Mouse (Mus musculus) intestine, postnatal 0 days (tissue): Measurements from ENCODE around the gene Lrrn2. TPM values are rescaled to one million over a fixed set of nuclear protein-coding genes. Genes with fewer than 3 reads are reported as not detected.

ENCODE experiments used
- ATAC-seq: fragments of 200-750 bp; cut with Nextera tagmentation; 2 replicates; pipeline ENCODE4 v1.8.0; 2017; ENCODE audit warnings: mild to moderate bottlenecking, moderate TSS enrichment, moderate library complexity
- H3K27ac ChIP-seq: fragments of 300-500 bp; sonication (generic); 2 replicates; pipeline ENCODE4 v1.5.1; 2014; ENCODE audit warnings: mild to moderate bottlenecking, low read depth, low read length, moderate library complexity
- H3K27me3 ChIP-seq: fragments of 300-500 bp; sonication (generic); replicated peaks from 2 replicates; pipeline ENCODE4 v1.6.1; 2014; ENCODE audit warnings: low read length, mixed read lengths; ENCODE audit not compliant: control insufficient read depth, insufficient read depth
- H3K36me3 ChIP-seq: fragments of 300-500 bp; sonication (generic); 2 replicates; pipeline ENCODE4 v1.6.1; 2014; ENCODE audit warnings: mild to moderate bottlenecking, moderate library complexity; ENCODE audit not compliant: control insufficient read depth, insufficient read depth
- H3K4me1 ChIP-seq: fragments of 300-500 bp; sonication (generic); replicated peaks from 2 replicates; pipeline ENCODE4 v1.6.1; 2014; ENCODE audit warnings: antibody characterized with exemption, low read length, mixed read lengths; ENCODE audit not compliant: control insufficient read depth, insufficient read depth
- H3K4me2 ChIP-seq: fragments of 300-500 bp; sonication (generic); replicated peaks from 2 replicates; pipeline ENCODE4 v1.6.1; 2014; ENCODE audit warnings: low read depth, mild to moderate bottlenecking, moderate library complexity
- H3K4me3 ChIP-seq: fragments of 300-500 bp; sonication (generic); 2 replicates; pipeline ENCODE4 v1.5.1; 2014; ENCODE audit warnings: low read depth, low read length
- H3K9ac ChIP-seq: fragments of 300-500 bp; sonication (generic); 2 replicates; pipeline ENCODE4 v1.6.1; 2014; ENCODE audit warnings: mild to moderate bottlenecking, low read depth, low read length
- H3K9me3 ChIP-seq: fragments of 300-500 bp; sonication (generic); 2 replicates; pipeline ENCODE4 v1.6.1; 2016; ENCODE audit warnings: mixed run types; ENCODE audit not compliant: control insufficient read depth
- CTCF ChIP-seq: sonication (generic); IDR thresholded peaks from 2 replicates; pipeline ENCODE4 v1.5.1; 2016; ENCODE audit warnings: low read depth, mild to moderate bottlenecking, control low read depth, antibody characterized with exemption, moderate library complexity
- WGBS: fragments of 180-500 bp; shearing (Covaris S2); extraction: QIAGEN DNeasy Blood & Tissue Kit; methylation state at CpG from one replicate; pipeline ENCODE4 v1.1.7; 2014; 5-methylcytosine and 5-hydroxymethylcytosine counted together
- polyA plus RNA-seq: library from polyadenylated mRNA; unstranded; fragments of >200 nt; fragmentation: Nextera tagmentation; extraction: Ambion mirVana; gene quantifications from 2 replicates; pipeline ENCODE4 v1.2.1, GENCODE M21; 2015

Lrrn2 gene
- polyA plus RNA-seq, 1 experiment from 2014 or later = 2.3 TPM

GRCm38 (mm10) chr1:132932421-132932820 lies 52.3 kb downstream of the Lrrn2 start:
- TF ChIP-seq CTCF = no peak
- H3K27ac ChIP-seq = no peak overlapping the region
- H3K36me3 ChIP-seq = no peaks in the 10 kb centered on the region
- no peak overlapping the region for H3K4me2 ChIP-seq
- ATAC-seq = no peak
- H3K27me3 ChIP-seq = no peaks in the 10 kb centered on the region
- H3K4me1 ChIP-seq = no peaks in the 10 kb centered on the region
- 47% methylated on average over 2 of the region's 2 CpGs for WGBS
- no peak overlapping the region for H3K9ac ChIP-seq
- no peak overlapping the region for H3K4me3 ChIP-seq
- no peaks in the 10 kb centered on the region for H3K9me3 ChIP-seq

- H3K4me1 ChIP-seq = no peaks in the 10 kb centered on the region
- no peaks in the 10 kb centered on the region for H3K9me3 ChIP-seq
- TF ChIP-seq CTCF = peak; percentile 56
- 37% methylated on average over 7 of the region's 7 CpGs for WGBS
- H3K27me3 ChIP-seq = no peaks in the 10 kb centered on the region
- H3K9ac ChIP-seq = no peak overlapping the region
- no peak for ATAC-seq
- H3K4me2 ChIP-seq = no peak overlapping the region
- no peak overlapping the region for H3K27ac ChIP-seq
- H3K4me3 ChIP-seq = no peak overlapping the region
- H3K36me3 ChIP-seq = no peaks in the 10 kb centered on the region
Observed at GRCm38 (mm10) chr1:132934856-132935255, 54.8 kb downstream of the Lrrn2 start.

- no peak overlapping the region for H3K27ac ChIP-seq
- no peaks in the 10 kb centered on the region for H3K4me1 ChIP-seq
- H3K4me2 ChIP-seq = no peak overlapping the region
- H3K4me3 ChIP-seq = no peak overlapping the region
- 86% methylated on average over 26 of the region's 26 CpGs for WGBS
- no peak for TF ChIP-seq CTCF
- ATAC-seq = no peak
- H3K9ac ChIP-seq = no peak overlapping the region
- no peaks in the 10 kb centered on the region for H3K36me3 ChIP-seq
- H3K9me3 ChIP-seq = no peaks in the 10 kb centered on the region
- no peaks in the 10 kb centered on the region for H3K27me3 ChIP-seq
Observed at GRCm38 (mm10) chr1:132937296-132938030, 57.4 kb downstream of the Lrrn2 start.

DNA sequence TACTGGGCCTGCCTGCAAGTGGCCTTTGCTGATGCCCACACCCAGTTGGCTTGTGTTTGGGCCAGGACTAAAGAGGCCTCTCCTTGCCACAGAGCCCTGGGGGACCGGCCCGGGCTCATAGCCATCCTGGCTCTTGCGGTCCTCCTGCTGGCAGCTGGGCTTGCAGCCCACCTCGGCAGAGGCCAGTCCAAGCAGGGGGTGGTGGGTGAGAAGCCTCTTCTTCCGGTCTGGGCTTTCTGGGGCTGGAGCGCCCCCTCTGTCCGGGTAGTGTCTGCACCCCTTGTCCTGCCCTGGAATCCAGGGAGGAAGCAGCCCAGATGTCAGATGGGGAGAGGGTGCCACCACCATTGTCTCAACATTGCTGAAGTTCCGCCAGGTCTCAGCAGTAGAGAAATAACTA lies 58.9 kb downstream of the Lrrn2 start:
- 82% methylated on average over 8 of the region's 8 CpGs for WGBS
- no peak overlapping the region for H3K27ac ChIP-seq
- no peak overlapping the region for H3K4me3 ChIP-seq
- H3K9ac ChIP-seq = no peak overlapping the region
- no peaks in the 10 kb centered on the region for H3K36me3 ChIP-seq
- no peaks in the 10 kb centered on the region for H3K27me3 ChIP-seq
- no peak for ATAC-seq
- H3K4me1 ChIP-seq = no peaks in the 10 kb centered on the region
- no peak for TF ChIP-seq CTCF
- H3K9me3 ChIP-seq = no peaks in the 10 kb centered on the region
- no peak overlapping the region for H3K4me2 ChIP-seq

GRCm38 (mm10) chr1:132945826-132946225 lies 65.8 kb downstream of the Lrrn2 start:
- H3K27ac ChIP-seq = no peak overlapping the region
- H3K36me3 ChIP-seq = no peaks in the 10 kb centered on the region

DNA sequence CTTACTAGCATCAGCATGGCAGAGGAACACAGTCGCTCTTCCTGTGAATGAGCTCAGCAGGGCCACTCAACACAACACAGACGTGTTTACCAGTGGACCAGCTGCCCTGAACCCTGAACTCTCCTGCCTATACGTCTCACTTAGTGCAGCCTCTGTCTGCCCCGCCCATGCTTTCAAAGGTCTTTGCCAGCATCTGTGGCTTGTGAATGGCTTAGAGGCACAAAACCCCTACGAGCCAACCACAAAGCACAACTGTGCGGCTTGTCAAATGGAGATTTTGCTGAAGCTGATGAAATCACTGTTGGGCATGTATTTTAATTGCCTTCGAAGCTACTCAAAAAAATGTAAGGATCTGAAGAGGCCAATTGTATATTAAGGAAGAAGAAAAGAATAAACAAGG lies 67.7 kb downstream of the Lrrn2 start:
- no peak overlapping the region for H3K4me2 ChIP-seq
- ATAC-seq = no peak
- no peaks in the 10 kb centered on the region for H3K27me3 ChIP-seq
- TF ChIP-seq CTCF = no peak
- no peaks in the 10 kb centered on the region for H3K36me3 ChIP-seq
- H3K9ac ChIP-seq = no peak overlapping the region
- H3K27ac ChIP-seq = no peak overlapping the region
- WGBS = 51% methylated on average over 7 of the region's 7 CpGs
- no peaks in the 10 kb centered on the region for H3K4me1 ChIP-seq
- H3K9me3 ChIP-seq = no peaks in the 10 kb centered on the region
- H3K4me3 ChIP-seq = no peak overlapping the region

More at GRCm38 (mm10) chr1:132945826-132946225, 65.8 kb downstream of the Lrrn2 start:
- Histone ChIP-seq H3K9ac (no peak overlapping the region), H3K4me2 (no peak overlapping the region), H3K4me3 (no peak overlapping the region), H3K27me3 (no peaks in the 10 kb centered on the region), H3K9me3 (no peaks in the 10 kb centered on the region), H3K4me1 (no peaks in the 10 kb centered on the region)
- ATAC-seq = no peak
- TF ChIP-seq CTCF = no peak
- 55% methylated on average over 8 of the region's 8 CpGs for WGBS
